Mouse (Mus musculus) B cell, adult 62 days (primary cell): ENCODE data around the gene Hsh2d. TPM values are rescaled to one million over a fixed set of nuclear protein-coding genes. Genes with fewer than 3 reads are reported as not detected.

Experiments
- total RNA-seq: library from RNA; stranded (reverse); gene quantifications from 4 replicates; pipeline ENCODE4 v1.2.4, GENCODE M21; 2023

Hsh2d gene
- 21.6 to 28.9 TPM (median 26.7 TPM) in 4 replicates for total RNA-seq

GRCm38 (mm10) chr8:72189417-72190214 lies at the start of gene Hsh2d:
Gene Hsh2d (plus strand): TSS chr8:72189638.

GRCm38 (mm10) chr8:72160707-72161697 lies 28.4 kb upstream of the Hsh2d start, which contains the start of gene Rab8a:
Gene Rab8a (plus strand): TSS chr8:72161200.

GRCm38 (mm10) chr8:72212751-72213150 lies 23.3 kb downstream of the Hsh2d start, which contains the start of gene Cib3:
Gene Cib3 (minus strand): TSS chr8:72212837.

GRCm38 (mm10) chr8:72213536-72213935 lies 24.1 kb downstream of the Hsh2d start, which contains the start of gene Gm11034:
Gene Gm11034 (minus strand): TSS chr8:72213636.

GRCm38 (mm10) chr8:72219541-72220363 lies 30.3 kb downstream of the Hsh2d start, which contains the start of gene Fam32a:
Gene Fam32a (plus strand): TSS chr8:72219730.

GRCm38 (mm10) chr8:72239499-72240402 lies 50.3 kb downstream of the Hsh2d start, which contains the start of gene Ap1m1:
Gene Ap1m1 (plus strand): TSS chr8:72240018.

Other genes starting within 250 kb of the Hsh2d start
- gene Zfp961, start 238.6 kb upstream of the Hsh2d start, total RNA-seq: 19.1 to 30.5 TPM (median 22.9 TPM) in 4 replicates
- gene Cyp4f18, start 180.0 kb upstream of the Hsh2d start, total RNA-seq: 168 to 193 TPM (median 171 TPM) in 4 replicates
- not detected in 4 replicates for gene Olfr372, start 148.4 kb upstream of the Hsh2d start, total RNA-seq
- 0.14 TPM in 1 of 4 replicates, not detected in the others for gene Olfr373, start 106.5 kb upstream of the Hsh2d start, total RNA-seq
- gene Olfr374, start 82.6 kb upstream of the Hsh2d start, total RNA-seq: not detected in 4 replicates
- gene Tpm4, start 54.7 kb upstream of the Hsh2d start, total RNA-seq: 223 to 253 TPM (median 239 TPM) in 4 replicates
- 132 to 148 TPM (median 134 TPM) in 4 replicates for gene Rab8a, start 28.4 kb upstream of the Hsh2d start, total RNA-seq
- 0.77 TPM in 1 of 4 replicates, not detected in the others for gene Cib3, start 23.2 kb downstream of the Hsh2d start, total RNA-seq
- gene Gm11034, start 24.0 kb downstream of the Hsh2d start, total RNA-seq: not detected in 4 replicates
- gene Fam32a, start 30.1 kb downstream of the Hsh2d start, total RNA-seq: 87.0 to 93.7 TPM (median 88.0 TPM) in 4 replicates
- 204 to 215 TPM (median 205 TPM) in 4 replicates for gene Ap1m1, start 50.4 kb downstream of the Hsh2d start, total RNA-seq
- 16.9 to 23.4 TPM (median 19.7 TPM) in 4 replicates for gene Gm10282, start 115.6 kb downstream of the Hsh2d start, total RNA-seq
- gene Klf2, start 129.4 kb downstream of the Hsh2d start, total RNA-seq: 3,412 to 4,213 TPM (median 3,752 TPM) in 4 replicates
- 95.1 to 102 TPM (median 100 TPM) in 4 replicates for gene Eps15l1, start 231.8 kb downstream of the Hsh2d start, total RNA-seq